Mouse (Mus musculus) stomach, postnatal 0 days (tissue): ENCODE measurements around the gene Ctsg. TPM values are rescaled to one million over a fixed set of nuclear protein-coding genes. Genes with fewer than 3 reads are reported as not detected.
"Not testable (repeated sequence)": the region's sequence is repeated elsewhere in the genome, so short reads cannot be mapped to it uniquely, and the experiment has no call there.

Experiments used
- ATAC-seq: fragments of 200-750 bp; cut with Nextera tagmentation; 2 replicates; pipeline ENCODE4 v1.8.0; 2017; ENCODE audit not compliant: low FRiP score, low TSS enrichment
- DNase-seq: peaks from one replicate; pipeline ENCODE4 v3.0.0-alpha.2; 2016; ENCODE audit warnings: low spot score
- H3K27ac ChIP-seq: fragments of 300-500 bp; sonication (generic); replicated peaks from 2 replicates; pipeline ENCODE4 v1.5.1; 2014; ENCODE audit warnings: mild to moderate bottlenecking, control low read depth
- H3K27me3 ChIP-seq: fragments of 300-500 bp; sonication (generic); 2 replicates; pipeline ENCODE4 v1.6.1; 2014; ENCODE audit warnings: low read length; ENCODE audit not compliant: control insufficient read depth, insufficient read depth
- H3K36me3 ChIP-seq: fragments of 300-500 bp; sonication (generic); 2 replicates; pipeline ENCODE4 v1.6.1; 2014; ENCODE audit warnings: low read length, mixed read lengths; ENCODE audit not compliant: control insufficient read depth, insufficient read depth
- H3K4me1 ChIP-seq: fragments of 300-500 bp; sonication (generic); replicated peaks from 2 replicates; pipeline ENCODE4 v1.6.1; 2014; ENCODE audit warnings: antibody characterized with exemption; ENCODE audit not compliant: control insufficient read depth, insufficient read depth
- H3K4me2 ChIP-seq: fragments of 300-500 bp; sonication (generic); replicated peaks from 2 replicates; pipeline ENCODE4 v1.6.1; 2014; ENCODE audit warnings: low read depth, mild to moderate bottlenecking, control low read depth, moderate library complexity
- H3K4me3 ChIP-seq: fragments of 300-500 bp; sonication (generic); 2 replicates; pipeline ENCODE4 v1.5.1; 2014; ENCODE audit warnings: low read depth, low read length, control low read depth
- H3K9ac ChIP-seq: fragments of 300-500 bp; sonication (generic); 2 replicates; pipeline ENCODE4 v1.6.1; 2014; ENCODE audit warnings: mild to moderate bottlenecking, low read length, control low read depth, mixed read lengths
- H3K9me3 ChIP-seq: fragments of 300-500 bp; sonication (generic); 2 replicates; pipeline ENCODE4 v1.6.1; 2016; ENCODE audit warnings: low read length; ENCODE audit not compliant: control insufficient read depth
- CTCF ChIP-seq: IDR thresholded peaks from 2 replicates; pipeline ENCODE4 v1.5.1; 2016; ENCODE audit warnings: antibody characterized with exemption, low read depth, mild to moderate bottlenecking, moderate library complexity
- EP300 ChIP-seq: optimal IDR thresholded peaks from 2 replicates; pipeline ENCODE3; 2016; ENCODE audit warnings: antibody characterized with exemption
- whole genome bisulfite sequencing: fragments of 180-500 bp; shearing (Covaris S2); extraction: QIAGEN DNeasy Blood & Tissue Kit; methylation state at CpG from one replicate; pipeline ENCODE4 v1.1.7; 2014; 5-methylcytosine and 5-hydroxymethylcytosine counted together
- microRNA-seq: library from miRNA; unstranded; fragments of <30 nt; microRNA quantifications from one replicate; pipeline ENCODE4, GENCODE M21; 2016
- polyA plus RNA-seq: library from polyadenylated mRNA; unstranded; fragments of >200 nt; fragmentation: Nextera tagmentation; extraction: Ambion mirVana; gene quantifications from 2 replicates; pipeline ENCODE4 v1.2.1, GENCODE M21; 2015

The Ctsg gene
- polyA plus RNA-seq, 1 experiment from 2014 or later: 0.18 TPM

DNA sequence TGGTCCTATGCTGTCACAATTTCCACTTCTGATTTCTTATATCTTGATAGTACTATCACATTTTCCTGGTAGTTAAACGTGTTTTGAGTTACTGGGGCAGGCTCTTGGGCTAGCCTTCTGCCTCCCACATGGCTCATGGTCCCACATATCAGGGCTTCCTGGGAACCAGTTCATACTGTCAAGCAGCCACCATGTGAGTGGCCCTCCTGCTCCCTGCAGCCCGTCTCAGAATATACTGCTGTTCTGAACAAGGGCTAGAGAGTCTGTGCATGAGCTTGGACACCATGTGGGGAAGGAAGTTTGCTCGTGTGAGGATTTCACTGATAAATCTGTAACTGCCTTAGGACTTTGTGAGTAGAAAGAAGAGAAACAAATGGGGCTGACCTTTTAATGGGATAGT lies 15.7 kb downstream of the Ctsg start:
- TF ChIP-seq EP300: no peak
- no peak for TF ChIP-seq CTCF
- DNase-seq (no peak), ATAC-seq (no peak)
- Histone ChIP-seq H3K4me3 (no peak overlapping the region), H3K4me1 (no peaks in the 10 kb centered on the region), H3K36me3 (no peaks in the 10 kb centered on the region), H3K9me3 (no peaks in the 10 kb centered on the region), H3K4me2 (no peak overlapping the region), H3K9ac (no peak overlapping the region), H3K27ac (no peak overlapping the region), H3K27me3 (no peaks in the 10 kb centered on the region)
- WGBS: 61% methylated on average over 3 of the region's 3 CpGs

DNA sequence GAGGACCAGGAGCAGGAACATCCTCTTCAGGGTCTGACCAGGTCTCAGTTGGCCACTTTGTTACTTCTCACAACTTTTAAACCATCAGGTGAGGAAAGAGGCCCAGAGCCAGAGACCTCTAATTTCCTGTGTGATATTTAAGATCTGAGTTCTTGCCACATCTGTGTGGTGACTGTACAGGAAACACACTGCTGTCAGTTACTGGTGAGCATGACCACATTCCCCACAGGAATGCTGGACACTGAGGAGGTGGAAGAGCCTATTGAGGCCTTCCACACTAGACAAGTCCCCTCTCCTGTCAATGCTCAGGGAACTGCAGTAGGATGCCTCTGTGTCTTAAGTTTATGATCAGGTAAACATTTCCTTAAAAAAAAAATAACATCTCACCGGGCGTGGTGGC lies 17.2 kb downstream of the Ctsg start, which contains the start of gene Mcpt8:
Mcpt8 (minus strand) TSS at position 107 of the 400 bp plus-strand sequence.
- 86% methylated on average over 2 of the region's 2 CpGs for WGBS
- DNase-seq (no peak), ATAC-seq (no peak)
- H3K4me3 ChIP-seq: no peak within 1 kb of the TSS
- TF ChIP-seq CTCF (no peak), EP300 (no peak)
- no peak within 1 kb of the TSS for H3K27ac ChIP-seq
- H3K4me2 ChIP-seq: no peak within 1 kb of the TSS
- no peaks in the 10 kb centered on the region for H3K36me3 ChIP-seq
- H3K4me1 ChIP-seq: no peaks in the 10 kb centered on the region
- H3K9me3 ChIP-seq: no peaks in the 10 kb centered on the region
- H3K9ac ChIP-seq: no peak within 1 kb of the TSS
- no peaks in the 10 kb centered on the region for H3K27me3 ChIP-seq

- H3K4me3 ChIP-seq: no peak overlapping the region
- H3K9ac ChIP-seq: no peak overlapping the region
- no peaks in the 10 kb centered on the region for H3K9me3 ChIP-seq
- H3K36me3 ChIP-seq: no peaks in the 10 kb centered on the region
- H3K27ac ChIP-seq: no peak overlapping the region
- 91% methylated on average over 4 of the region's 4 CpGs for WGBS
- no peaks in the 10 kb centered on the region for H3K27me3 ChIP-seq
- no peak overlapping the region for H3K4me2 ChIP-seq
- ATAC-seq: no peak
- DNase-seq: no peak
- TF ChIP-seq CTCF: no peak
- TF ChIP-seq EP300: no peak
- H3K4me1 ChIP-seq: no peaks in the 10 kb centered on the region
These were observed 20.4 kb downstream of the Ctsg start for GRCm38 (mm10) chr14:56082016-56082415.

- H3K4me3 ChIP-seq, H3K27me3 ChIP-seq, H3K27ac ChIP-seq, ATAC-seq, H3K4me1 ChIP-seq, H3K4me2 ChIP-seq, DNase-seq, H3K9me3 ChIP-seq, H3K36me3 ChIP-seq, H3K9ac ChIP-seq: not testable (repeated sequence)
- 71% methylated on average over 3 of the region's 3 CpGs for WGBS
These were observed 40.2 kb downstream of the Ctsg start, which contains the start of gene Mcpt4 for GRCm38 (mm10) chr14:56062213-56062612. Gene Mcpt4, minus strand, starts transcription at chr14:56062313.

- peak; percentile 35; the same call in 1 of the 2 replicates for ATAC-seq
- Histone ChIP-seq H3K4me3 (no peak overlapping the region), H3K9ac (no peak overlapping the region), H3K36me3 (no peaks in the 10 kb centered on the region), H3K27ac (no peak overlapping the region), H3K9me3 (no peaks in the 10 kb centered on the region), H3K27me3 (no peaks in the 10 kb centered on the region), H3K4me1 (no peaks in the 10 kb centered on the region), H3K4me2 (no peak overlapping the region)
- WGBS: 70% methylated on average over 4 of the region's 4 CpGs
- TF ChIP-seq EP300: no peak
- no peak for TF ChIP-seq CTCF
- DNase-seq: peak; percentile 17
These were observed 44.7 kb downstream of the Ctsg start for GRCm38 (mm10) chr14:56057722-56058121.

GRCm38 (mm10) chr14:56055408-56055807 lies 47.0 kb downstream of the Ctsg start:
- no peak for ATAC-seq
- Histone ChIP-seq H3K4me2 (no peak overlapping the region), H3K36me3 (no peaks in the 10 kb centered on the region), H3K4me3 (no peak overlapping the region), H3K27ac (no peak overlapping the region), H3K27me3 (no peaks in the 10 kb centered on the region), H3K9me3 (no peaks in the 10 kb centered on the region), H3K4me1 (no peaks in the 10 kb centered on the region), H3K9ac (no peak overlapping the region)
- DNase-seq: no peak
- TF ChIP-seq EP300 (no peak), CTCF (no peak)
- WGBS: 72% methylated on average over 3 of the region's 3 CpGs

Small RNAs within 50 kb of the gene (microRNA-seq; reads per million reads assigned to microRNA genes)
- gene Mir6949: not detected

Other genes starting within 250 kb of the Ctsg start
- gene Nynrin, start 248.6 kb downstream of the Ctsg start, polyA plus RNA-seq: 2.8 and 3.2 TPM in 2 replicates
- 0.56 and 0.65 TPM in 2 replicates for gene Cbln3, start 218.2 kb downstream of the Ctsg start, polyA plus RNA-seq
- 6.4 and 7.5 TPM in 2 replicates for gene Khnyn, start 217.6 kb downstream of the Ctsg start, polyA plus RNA-seq
- gene Sdr39u1, start 202.3 kb downstream of the Ctsg start, polyA plus RNA-seq: 48.4 and 52.0 TPM in 2 replicates
- gene Cma1, start 157.9 kb downstream of the Ctsg start, polyA plus RNA-seq: 15.4 and 17.5 TPM in 2 replicates
- gene Cma2, start 151.6 kb downstream of the Ctsg start, polyA plus RNA-seq: 0.23 TPM in 1 of 2 replicates, not detected in the other
- gene Mcpt1, start 84.6 kb downstream of the Ctsg start, polyA plus RNA-seq: 0.13 TPM in 1 of 2 replicates, not detected in the other
- not detected in 2 replicates for gene Mcpt9, start 72.1 kb downstream of the Ctsg start, polyA plus RNA-seq
- 1.7 and 1.8 TPM in 2 replicates for gene Mcpt2, start 60.5 kb downstream of the Ctsg start, polyA plus RNA-seq
- 3.7 TPM in 2 replicates for gene Mcpt4, start 40.3 kb downstream of the Ctsg start, polyA plus RNA-seq
- 0.16 and 0.30 TPM in 2 replicates for gene Mcpt8, start 17.3 kb downstream of the Ctsg start, polyA plus RNA-seq
- not detected in 2 replicates for gene Gzme, start 18.1 kb upstream of the Ctsg start, polyA plus RNA-seq
- not detected in 2 replicates for gene Gzmd, start 30.0 kb upstream of the Ctsg start, polyA plus RNA-seq
- gene Gzmg, start 57.0 kb upstream of the Ctsg start, polyA plus RNA-seq: not detected in 2 replicates
- gene Gzmn, start 72.0 kb upstream of the Ctsg start, polyA plus RNA-seq: not detected in 2 replicates
- gene Gzmf, start 108.8 kb upstream of the Ctsg start, polyA plus RNA-seq: not detected in 2 replicates
- 0.11 TPM in 1 of 2 replicates, not detected in the other for gene Gzmc, start 132.1 kb upstream of the Ctsg start, polyA plus RNA-seq
- 0.11 and 0.15 TPM in 2 replicates for gene Gzmb, start 159.7 kb upstream of the Ctsg start, polyA plus RNA-seq